Mouse (Mus musculus): ENCODE measurements at regions not wholly inside any gene's neighbourhood (a gene's known extent, or its start where the extent isn't known, plus 50 kb on each side); places are given as distances from the start of the nearest gene placed in this dataset.
A peak's percentile ranks its signal among the peaks of the same experiment; 100 is the strongest.

DNA sequence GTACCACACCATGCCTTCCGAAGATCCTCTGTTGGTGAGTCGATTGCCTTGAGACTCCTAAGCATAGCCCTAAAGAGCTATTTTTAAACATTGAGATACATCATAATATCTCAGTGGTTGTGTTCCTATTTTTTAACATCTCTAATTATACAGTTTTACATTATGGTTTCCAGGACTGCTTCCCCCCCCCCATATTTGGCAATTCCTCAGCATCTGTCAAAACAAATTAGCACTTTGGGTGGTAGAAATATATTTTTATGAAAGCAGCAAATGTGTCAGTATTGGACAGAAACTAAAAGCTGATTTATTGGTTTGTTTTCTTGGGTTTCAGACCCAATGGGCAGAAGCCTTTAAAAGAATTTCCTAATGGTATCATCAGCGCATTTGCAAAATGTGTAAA lies 116.2 kb upstream of the Rcn1 start:
- H3K36me3 ChIP-seq (replicated peaks; ENCODE audit: control insufficient read depth, insufficient read depth, low read length), result no peaks in the 10 kb centered on the region
- DNase-seq (ENCODE audit: low spot score) (no peak), ATAC-seq (ENCODE audit: insufficient read depth, low read depth) (no peak)
- H3K9me3 ChIP-seq (replicated peaks; ENCODE audit: control insufficient read depth, low read length), result no peaks in the 10 kb centered on the region
- peaks cover 10% of the 10 kb centered on the region for H3K4me1 ChIP-seq (ENCODE audit: control insufficient read depth, insufficient read depth)
- H3K4me3 ChIP-seq (ENCODE audit: low read depth, low read length), result no peak overlapping the region
- no peak overlapping the region for H3K27ac ChIP-seq (ENCODE audit: low read depth)
- no peak for TF ChIP-seq EP300 (IDR thresholded peaks at IDR 0.05; ENCODE audit: low read depth)
- no peak for TF ChIP-seq CTCF (IDR thresholded peaks at IDR 0.05; ENCODE audit: low read depth)
- no peak overlapping the region for H3K4me2 ChIP-seq (ENCODE audit: low read depth, low read length)
- no peaks in the 10 kb centered on the region for H3K27me3 ChIP-seq (ENCODE audit: control insufficient read depth, insufficient read depth, low read length)
- no peak overlapping the region for H3K9ac ChIP-seq (replicated peaks; ENCODE audit: low read depth, low read length)
- 68% methylated on average over 3 of the region's 3 CpGs for WGBS

DNA sequence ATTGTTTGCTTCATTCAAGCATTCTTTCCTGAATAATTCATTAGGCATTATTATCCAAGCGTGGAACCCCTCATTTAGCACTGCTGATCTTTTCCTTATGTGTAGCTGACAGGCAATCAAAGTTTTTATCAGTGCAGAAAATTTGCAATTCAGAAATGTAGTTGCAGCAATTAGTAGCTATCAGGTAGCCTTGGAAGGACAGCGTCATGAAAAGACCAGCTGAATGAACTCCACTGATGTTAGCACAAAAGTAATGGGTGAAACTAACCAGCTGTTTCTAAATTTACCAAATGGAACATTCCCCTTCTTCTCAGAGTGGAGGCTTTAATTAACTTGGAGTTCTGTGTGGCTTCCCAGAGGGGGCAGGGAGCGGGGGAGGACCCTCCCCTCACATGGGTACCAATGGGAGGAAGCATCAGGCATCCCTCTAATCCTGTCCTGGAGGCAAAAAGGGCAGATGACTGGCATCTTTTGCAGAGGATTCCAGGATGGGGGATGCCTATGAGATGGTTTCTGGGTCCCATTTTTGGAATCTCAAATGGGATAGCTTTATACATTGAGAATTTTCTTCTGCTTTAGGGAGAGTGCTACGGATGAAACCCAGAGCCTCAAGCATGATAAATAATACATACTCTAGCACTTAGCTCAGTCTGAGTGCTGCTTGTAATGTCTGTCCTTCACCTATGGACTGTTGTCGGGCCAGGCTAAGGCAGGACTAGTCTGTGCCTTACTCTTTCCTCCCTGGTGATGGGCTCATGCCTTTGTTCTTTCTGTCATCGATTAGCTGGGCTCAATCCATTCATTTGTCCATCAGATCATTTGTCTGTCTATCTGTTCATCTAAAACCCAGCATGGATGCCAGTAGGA lies 117.4 kb upstream of the Rcn1 start:
- peaks cover 10% of the 10 kb centered on the region for H3K4me1 ChIP-seq (ENCODE audit: control insufficient read depth, insufficient read depth)
- no peaks in the 10 kb centered on the region for H3K9me3 ChIP-seq (replicated peaks; ENCODE audit: control insufficient read depth, low read length)
- no peak for TF ChIP-seq CTCF (IDR thresholded peaks at IDR 0.05; ENCODE audit: low read depth)
- TF ChIP-seq EP300 (IDR thresholded peaks at IDR 0.05; ENCODE audit: low read depth), result no peak
- DNase-seq (ENCODE audit: low spot score) (no peak), ATAC-seq (ENCODE audit: insufficient read depth, low read depth) (no peak)
- no peak overlapping the region for H3K9ac ChIP-seq (replicated peaks; ENCODE audit: low read depth, low read length)
- H3K4me3 ChIP-seq (ENCODE audit: low read depth, low read length), result no peak overlapping the region
- no peak overlapping the region for H3K27ac ChIP-seq (ENCODE audit: low read depth)
- H3K27me3 ChIP-seq (ENCODE audit: control insufficient read depth, insufficient read depth, low read length), result no peaks in the 10 kb centered on the region
- H3K4me2 ChIP-seq (ENCODE audit: low read depth, low read length), result no peak overlapping the region
- WGBS, result 54% methylated on average over 6 of the region's 6 CpGs
- H3K36me3 ChIP-seq (replicated peaks; ENCODE audit: control insufficient read depth, insufficient read depth, low read length), result no peaks in the 10 kb centered on the region

DNA sequence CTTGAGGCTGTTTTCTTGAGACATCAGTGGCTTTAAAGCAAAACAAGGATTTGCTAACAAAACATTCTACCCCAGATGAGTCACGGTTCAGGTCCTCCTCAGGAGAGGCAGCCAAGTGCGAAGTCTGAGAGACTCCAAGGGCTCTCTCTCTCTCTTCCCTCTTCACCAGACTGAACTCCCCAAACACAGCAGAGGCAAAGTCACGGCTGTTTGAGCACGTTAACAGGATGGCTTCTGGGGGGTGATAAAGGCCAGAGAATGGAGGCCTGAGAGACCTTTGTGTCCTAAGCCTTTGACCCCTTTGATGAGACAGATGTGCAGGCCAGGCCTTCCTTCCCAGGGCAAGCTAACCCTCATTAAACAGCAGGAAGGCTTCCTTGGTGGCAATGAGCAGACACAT lies 122.7 kb upstream of the Rcn1 start:
- no peak for TF ChIP-seq CTCF (IDR thresholded peaks at IDR 0.05; ENCODE audit: low read depth)
- no peak for TF ChIP-seq EP300 (IDR thresholded peaks at IDR 0.05; ENCODE audit: low read depth)
- no peak overlapping the region for H3K4me2 ChIP-seq (ENCODE audit: low read depth, low read length)
- no peaks in the 10 kb centered on the region for H3K4me1 ChIP-seq (ENCODE audit: control insufficient read depth, insufficient read depth)
- 32% methylated on average over 4 of the region's 4 CpGs for WGBS
- ATAC-seq (ENCODE audit: insufficient read depth, low read depth), result no peak
- no peaks in the 10 kb centered on the region for H3K9me3 ChIP-seq (replicated peaks; ENCODE audit: control insufficient read depth, low read length)
- H3K27me3 ChIP-seq (ENCODE audit: control insufficient read depth, insufficient read depth, low read length), result no peaks in the 10 kb centered on the region
- no peak overlapping the region for H3K4me3 ChIP-seq (ENCODE audit: low read depth, low read length)
- DNase-seq (ENCODE audit: low spot score), result no peak
- H3K9ac ChIP-seq (replicated peaks; ENCODE audit: low read depth, low read length), result no peak overlapping the region
- H3K27ac ChIP-seq (ENCODE audit: low read depth), result no peak overlapping the region
- H3K36me3 ChIP-seq (replicated peaks; ENCODE audit: control insufficient read depth, insufficient read depth, low read length), result no peaks in the 10 kb centered on the region

DNA sequence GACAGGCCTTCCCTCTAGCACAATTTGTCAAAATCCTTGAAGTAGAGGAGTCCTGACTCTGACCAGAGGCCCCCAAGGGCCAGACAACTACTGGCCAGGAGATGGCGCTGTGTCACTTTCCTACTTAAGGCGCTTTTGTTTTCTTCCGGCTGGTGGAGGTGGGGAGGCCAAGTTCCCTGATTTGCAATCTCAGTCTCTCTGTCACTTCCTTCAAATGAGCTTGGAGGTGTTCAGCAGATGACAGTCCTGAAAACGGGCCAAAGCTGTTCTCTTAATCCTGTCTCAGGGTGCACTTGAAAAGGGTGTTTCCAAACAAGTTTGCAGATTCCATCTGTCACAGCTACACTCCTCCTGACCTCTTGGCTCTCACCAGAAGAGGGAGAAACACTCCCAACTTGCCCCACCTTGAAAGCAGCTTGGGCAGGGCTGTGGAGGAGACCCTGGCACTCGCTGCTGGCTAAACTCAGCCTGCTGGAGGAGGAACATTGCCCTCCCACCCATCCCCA lies 124.2 kb upstream of the Rcn1 start:
- TF ChIP-seq EP300 (IDR thresholded peaks at IDR 0.05; ENCODE audit: low read depth) (no peak), CTCF (IDR thresholded peaks at IDR 0.05; ENCODE audit: low read depth) (peak; percentile 52)
- Histone ChIP-seq H3K9me3 (replicated peaks; ENCODE audit: control insufficient read depth, low read length) (no peaks in the 10 kb centered on the region), H3K4me2 (ENCODE audit: low read depth, low read length) (no peak overlapping the region), H3K27me3 (ENCODE audit: control insufficient read depth, insufficient read depth, low read length) (no peaks in the 10 kb centered on the region), H3K27ac (ENCODE audit: low read depth) (no peak overlapping the region), H3K4me1 (ENCODE audit: control insufficient read depth, insufficient read depth) (no peaks in the 10 kb centered on the region), H3K36me3 (replicated peaks; ENCODE audit: control insufficient read depth, insufficient read depth, low read length) (no peaks in the 10 kb centered on the region), H3K4me3 (ENCODE audit: low read depth, low read length) (no peak overlapping the region), H3K9ac (replicated peaks; ENCODE audit: low read depth, low read length) (no peak overlapping the region)
- no peak for ATAC-seq (ENCODE audit: insufficient read depth, low read depth)
- DNase-seq (ENCODE audit: low spot score), result no peak
- WGBS, result 5% methylated on average over 5 of the region's 5 CpGs

- no peak overlapping the region for H3K9ac ChIP-seq (replicated peaks; ENCODE audit: low read depth, low read length)
- ATAC-seq (ENCODE audit: insufficient read depth, low read depth), result no peak
- no peak overlapping the region for H3K27ac ChIP-seq (ENCODE audit: low read depth)
- 72% methylated on average over 7 of the region's 7 CpGs for WGBS
- no peaks in the 10 kb centered on the region for H3K27me3 ChIP-seq (ENCODE audit: control insufficient read depth, insufficient read depth, low read length)
- no peaks in the 10 kb centered on the region for H3K4me1 ChIP-seq (ENCODE audit: control insufficient read depth, insufficient read depth)
- no peak overlapping the region for H3K4me3 ChIP-seq (ENCODE audit: low read depth, low read length)
- DNase-seq (ENCODE audit: low spot score), result no peak
- H3K36me3 ChIP-seq (replicated peaks; ENCODE audit: control insufficient read depth, insufficient read depth, low read length), result no peaks in the 10 kb centered on the region
- no peaks in the 10 kb centered on the region for H3K9me3 ChIP-seq (replicated peaks; ENCODE audit: control insufficient read depth, low read length)
- no peak overlapping the region for H3K4me2 ChIP-seq (ENCODE audit: low read depth, low read length)
- TF ChIP-seq EP300 (IDR thresholded peaks at IDR 0.05; ENCODE audit: low read depth) (no peak), CTCF (IDR thresholded peaks at IDR 0.05; ENCODE audit: low read depth) (no peak)
Observed at GRCm38 (mm10) chr2:105525111-105525610, 126.0 kb upstream of the Rcn1 start.

Measured in heart, postnatal 0 days (tissue).